Mouse (Mus musculus) gastrocnemius, adult 2 months (tissue): ENCODE measurements around the gene Rab4a. TPM values are rescaled to one million over a fixed set of nuclear protein-coding genes. Genes with fewer than 3 reads are reported as not detected.
A peak's percentile ranks its signal among the peaks of the same experiment; 100 is the strongest.

Source experiments
- DNase-seq: peaks from one replicate; pipeline ENCODE4 v3.0.0; 2022
- H3K27ac ChIP-seq: fragments of 200-600 bp; 2 replicates; pipeline ENCODE4 v1.8.1; 2022; ENCODE audit warnings: mild to moderate bottlenecking
- H3K4me3 ChIP-seq: fragments of 200-600 bp; 2 replicates; pipeline ENCODE4 v1.8.1; 2022; ENCODE audit warnings: mild to moderate bottlenecking, moderate library complexity
- CTCF ChIP-seq: fragments of 200-600 bp; IDR thresholded peaks from 2 replicates; pipeline ENCODE4 v1.8.1; 2022; ENCODE audit warnings: antibody characterized with exemption, mild to moderate bottlenecking, moderate library complexity
- intact Hi-C: fragments of 180-260 bp; cut with DNase I; formaldehyde crosslinking; loops from one replicate; pipeline ENCODE4 v1.15.1; 2025
- total RNA-seq, 2 experiments: library from RNA; stranded (reverse); gene quantifications; 2 replicates each; pipeline ENCODE4 v1.2.3; 2021

The Rab4a gene
- total RNA-seq, 2 experiments from 2014 or later, result 12.0 to 12.4 TPM

DNA sequence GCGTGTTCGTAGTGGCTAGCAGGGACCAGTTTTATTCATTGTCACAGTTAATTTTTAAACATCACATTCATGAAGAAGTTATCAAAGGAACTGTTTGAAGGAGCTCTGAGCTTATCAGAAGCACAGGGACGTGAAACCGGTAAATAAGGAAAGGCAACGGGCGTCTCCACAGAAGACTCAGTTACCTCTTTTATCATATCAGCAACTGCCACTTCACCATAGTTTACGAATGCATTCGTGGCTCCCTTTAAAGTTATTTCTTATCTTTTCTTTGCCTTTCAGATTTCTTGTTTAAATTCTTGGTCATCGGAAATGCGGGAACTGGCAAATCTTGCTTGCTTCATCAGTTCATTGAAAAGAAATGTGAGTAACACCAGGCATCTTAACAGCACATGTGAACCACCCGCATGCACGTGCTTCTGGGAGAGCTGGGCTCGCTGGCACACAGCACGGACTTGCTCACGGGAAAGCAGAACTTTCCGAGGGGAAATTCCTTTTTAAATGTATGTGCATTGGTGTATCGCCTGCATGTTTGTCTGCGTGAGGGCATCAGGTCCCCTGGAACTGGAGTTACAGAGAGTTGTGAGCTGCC is 17.8 kb downstream of the Rab4a start:
- no peak overlapping the region for H3K27ac ChIP-seq
- DNase-seq, result no peak
- intact Hi-C loops, result no loop called here
- no peak overlapping the region for H3K4me3 ChIP-seq
- TF ChIP-seq CTCF, result no peak

- DNase-seq, result no peak
- no peak overlapping the region for H3K4me3 ChIP-seq
- H3K27ac ChIP-seq, result no peak overlapping the region
- peak; percentile 36 for TF ChIP-seq CTCF
- intact Hi-C loops, result no loop called here
These were observed 20.2 kb downstream of the Rab4a start for GRCm38 (mm10) chr8:123826001-123826400.

DNA sequence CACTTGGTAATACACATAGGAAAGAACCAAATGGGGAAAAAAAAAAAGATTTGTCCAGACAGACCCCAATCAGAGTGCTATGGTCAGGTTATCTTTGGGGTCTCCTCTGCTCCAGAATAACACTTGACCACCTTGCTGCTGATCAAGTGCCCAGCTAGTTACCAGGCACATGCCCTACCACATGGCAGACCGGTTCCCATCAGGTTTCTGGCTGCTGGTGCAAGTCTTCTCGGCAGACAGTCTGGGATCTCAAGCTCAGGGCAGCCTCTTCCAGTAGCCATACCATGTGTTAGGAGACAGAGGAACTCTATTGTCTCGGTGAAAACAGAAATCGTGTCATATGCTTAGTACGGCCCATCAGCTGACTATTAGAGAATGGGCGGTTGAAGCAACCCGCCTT is 21.0 kb downstream of the Rab4a start:
- DNase-seq, result no peak
- H3K27ac ChIP-seq, result no peak overlapping the region
- no peak overlapping the region for H3K4me3 ChIP-seq
- intact Hi-C loops, result no loop called here
- no peak for TF ChIP-seq CTCF

- Histone ChIP-seq H3K27ac (no peak overlapping the region), H3K4me3 (no peak overlapping the region)
- no peak for TF ChIP-seq CTCF
- intact Hi-C loops, result no loop called here
- DNase-seq, result no peak
These were observed 21.7 kb downstream of the Rab4a start for GRCm38 (mm10) chr8:123827523-123827922.

- Histone ChIP-seq H3K4me3 (no peak overlapping the region), H3K27ac (no peak overlapping the region)
- no peak; the same call in none of the 2 replicates for TF ChIP-seq CTCF
- peak; percentile 80 for DNase-seq
- intact Hi-C loops, result loop anchor here (1.0 kb wide), 1 partner anchor 42 kb away; no protein-coding TSS in a partner anchor
These were observed 27.0 kb downstream of the Rab4a start for GRCm38 (mm10) chr8:123832757-123833156.

DNA sequence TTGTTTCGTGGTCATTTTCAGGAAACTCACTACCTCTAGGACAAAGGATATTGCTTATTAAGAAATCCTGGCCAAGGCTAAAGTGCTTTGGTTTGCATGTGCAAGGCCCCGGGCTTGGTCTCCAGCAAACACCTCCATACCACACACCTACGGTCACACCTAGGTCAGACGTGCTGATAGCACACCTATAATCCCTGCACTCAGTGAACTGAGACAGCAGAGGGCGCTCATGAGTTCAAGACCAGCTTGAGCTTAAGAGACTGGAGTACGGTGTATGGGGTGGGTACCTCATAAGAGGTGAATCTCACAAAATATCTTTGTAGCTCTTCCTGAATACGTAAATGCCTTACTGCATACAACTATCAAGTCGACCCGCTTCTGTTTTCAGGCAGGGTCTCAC is 29.7 kb downstream of the Rab4a start:
- Histone ChIP-seq H3K4me3 (no peak overlapping the region), H3K27ac (no peak overlapping the region)
- peak; percentile 86 for TF ChIP-seq CTCF
- peak; percentile 71 for DNase-seq
- intact Hi-C loops, result loop anchor here (5.0 kb wide), 1 partner anchor 87 kb away; no protein-coding TSS in a partner anchor

DNA sequence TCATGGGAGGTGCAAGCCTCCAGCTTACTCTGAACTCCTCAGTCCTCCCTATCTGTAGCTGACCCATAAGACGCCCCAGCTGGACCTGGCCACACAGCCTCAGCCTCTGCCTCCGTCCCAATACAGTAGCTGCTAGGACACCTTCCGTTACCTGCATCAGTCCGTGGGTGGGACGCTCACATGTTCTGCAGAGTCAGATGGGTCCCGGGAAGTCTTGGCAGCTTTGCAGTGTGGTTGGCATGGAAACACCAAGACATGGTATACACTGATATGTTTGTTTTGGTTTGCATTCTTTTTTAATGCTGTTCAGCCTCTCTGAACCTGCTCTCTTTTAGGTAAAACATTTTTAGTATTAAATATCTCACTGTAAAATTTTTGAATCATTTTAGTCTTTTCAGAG is 30.6 kb downstream of the Rab4a start:
- no peak overlapping the region for H3K27ac ChIP-seq
- intact Hi-C loops, result loop anchor here (5.0 kb wide), 1 partner anchor 86 kb away; no protein-coding TSS in a partner anchor
- no peak overlapping the region for H3K4me3 ChIP-seq
- no peak for DNase-seq
- no peak for TF ChIP-seq CTCF

- H3K27ac ChIP-seq, result no peak overlapping the region
- TF ChIP-seq CTCF, result no peak
- no peak overlapping the region for H3K4me3 ChIP-seq
- DNase-seq, result no peak
- intact Hi-C loops, result loop anchor here (5.0 kb wide), 1 partner anchor 84 kb away; no protein-coding TSS in a partner anchor
These were observed 32.7 kb downstream of the Rab4a start for GRCm38 (mm10) chr8:123838496-123838895.

- no peak for DNase-seq
- TF ChIP-seq CTCF, result no peak
- intact Hi-C loops, result no loop called here
- Histone ChIP-seq H3K4me3 (no peak overlapping the region), H3K27ac (no peak overlapping the region)
These were observed 35.0 kb downstream of the Rab4a start for GRCm38 (mm10) chr8:123840578-123841345.

DNA sequence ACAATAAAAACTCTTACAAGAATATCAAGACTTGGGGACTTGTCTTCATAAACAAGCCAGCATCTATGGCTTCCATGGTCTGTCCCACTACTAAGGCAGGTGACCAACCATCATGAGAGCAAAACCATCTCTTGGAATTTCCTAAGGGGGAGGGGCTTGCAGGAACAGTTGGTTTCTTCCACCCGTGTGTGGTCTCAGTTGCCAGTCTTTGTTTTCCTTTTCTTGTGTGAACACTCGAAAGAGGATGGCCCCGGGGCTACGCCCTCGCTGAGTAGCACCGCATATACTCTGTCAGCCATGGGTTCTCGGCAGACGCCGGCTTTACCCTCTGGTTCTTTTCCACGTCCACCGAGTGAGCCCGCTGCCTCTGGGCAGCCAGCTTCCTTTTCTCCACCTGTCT is 36.3 kb downstream of the Rab4a start:
- intact Hi-C loops, result no loop called here
- TF ChIP-seq CTCF, result no peak

DNA sequence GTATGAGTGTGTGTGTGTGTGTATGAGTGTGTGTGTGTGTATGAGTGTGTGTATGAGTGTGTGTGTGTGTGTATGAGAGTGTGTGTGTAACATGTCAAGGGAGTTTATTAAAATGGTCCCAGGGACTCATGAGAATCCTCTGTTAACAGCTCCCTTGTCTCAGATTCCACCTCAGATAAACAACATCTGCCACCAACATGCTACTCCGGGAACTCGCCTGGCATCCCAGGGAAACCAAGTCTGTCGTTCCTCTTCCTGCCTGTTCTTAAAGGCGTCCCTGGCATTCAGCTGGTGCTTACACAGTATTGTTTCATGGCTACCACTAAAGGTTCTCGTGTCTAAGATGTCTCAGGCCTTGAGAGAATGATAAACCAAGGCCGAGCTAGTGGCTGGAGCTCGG is 38.6 kb downstream of the Rab4a start:
- TF ChIP-seq CTCF, result no peak
- Histone ChIP-seq H3K27ac (no peak overlapping the region), H3K4me3 (no peak overlapping the region)
- intact Hi-C loops, result no loop called here
- DNase-seq, result no peak

More for the DNA sequence above, 36.3 kb downstream of the Rab4a start:
- no peak for DNase-seq
- H3K4me3 ChIP-seq, result no peak overlapping the region
- H3K27ac ChIP-seq, result no peak overlapping the region

GRCm38 (mm10) chr8:123845114-123845513 is 39.3 kb downstream of the Rab4a start:
- no peak for TF ChIP-seq CTCF
- H3K27ac ChIP-seq, result no peak overlapping the region
- H3K4me3 ChIP-seq, result no peak overlapping the region
- intact Hi-C loops, result no loop called here
- no peak for DNase-seq

- no peak for TF ChIP-seq CTCF
- no peak for DNase-seq
- Histone ChIP-seq H3K4me3 (no peak overlapping the region), H3K27ac (no peak overlapping the region)
- intact Hi-C loops, result no loop called here
These were observed 40.2 kb downstream of the Rab4a start for GRCm38 (mm10) chr8:123845991-123846390.
